Mouse (Mus musculus): Measurements from ENCODE around the gene Rab11fip4.

GRCm38 (mm10) chr11:79714082-79714742 lies 123.2 kb downstream of the Rab11fip4 start:
- TF ChIP-seq POLR2A (IDR thresholded peaks at IDR 0.05; ENCODE audit: low read depth, low read length) (no peak), CTCF (conservative IDR thresholded peaks at IDR 0.05; ENCODE audit: insufficient read depth, insufficient read length, low read depth, low read length) (no peak)
